Mouse (Mus musculus) layer of hippocampus, postnatal 25 days (tissue): Measurements from ENCODE around the gene Nvl. TPM values are rescaled to one million over a fixed set of nuclear protein-coding genes. Genes with fewer than 3 reads are reported as not detected.

Experiments
- DNase-seq, 2 experiments: peaks; one replicate each; pipeline ENCODE4 v3.0.0; 2022; ENCODE audit warnings: mixed read lengths in 2 of 2, low spot score in 1 of 2; ENCODE audit errors: extremely low spot score in 1 of 2
- total RNA-seq, 2 experiments: library from RNA; stranded (reverse); gene quantifications; 2 replicates each; pipeline ENCODE4 v1.2.3; 2021

Gene Nvl
- total RNA-seq = 10 to 100 TPM; 25.1 to 34.5 TPM

- peak; percentile 92 to 97 for DNase-seq
Measured at GRCm38 (mm10) chr1:181143950-181144836, at the start of gene Nvl, which contains the start of gene Cnih4. TSS of gene Nvl (minus strand) at chr1:181144204. TSS of gene Cnih4 (plus strand) at chr1:181144693.

- no peak for DNase-seq
Measured at GRCm38 (mm10) chr1:181188925-181189324, 44.9 kb upstream of the Nvl start.

- DNase-seq = no peak
Measured at GRCm38 (mm10) chr1:181170210-181170609, 26.2 kb upstream of the Nvl start.

GRCm38 (mm10) chr1:181168377-181168776, 24.4 kb upstream of the Nvl start:
- no peak for DNase-seq

- no peak for DNase-seq
Measured at GRCm38 (mm10) chr1:181167816-181168215, 23.8 kb upstream of the Nvl start.

GRCm38 (mm10) chr1:181151541-181151940, 7.5 kb upstream of the Nvl start:
- DNase-seq = no peak

GRCm38 (mm10) chr1:181150827-181151534, 7.0 kb upstream of the Nvl start:
- peak; percentile 84 to 96 for DNase-seq

GRCm38 (mm10) chr1:181150431-181150826, 6.4 kb upstream of the Nvl start:
- no peak for DNase-seq

- no peak for DNase-seq
Measured at GRCm38 (mm10) chr1:181149373-181150017, 5.5 kb upstream of the Nvl start.

GRCm38 (mm10) chr1:181148540-181148939, 4.5 kb upstream of the Nvl start:
- DNase-seq = no peak

- DNase-seq = no peak
Measured at GRCm38 (mm10) chr1:181146187-181146586, 2.2 kb upstream of the Nvl start.

GRCm38 (mm10) chr1:181144966-181145365, 962 bp upstream of the Nvl start:
- DNase-seq = no peak

- no peak for DNase-seq
Measured at GRCm38 (mm10) chr1:181143609-181143949, 425 bp downstream of the Nvl start.

GRCm38 (mm10) chr1:181138730-181139129, 5.3 kb downstream of the Nvl start:
- DNase-seq = no peak

GRCm38 (mm10) chr1:181131915-181132314, 12.1 kb downstream of the Nvl start:
- no peak for DNase-seq

- DNase-seq = no peak
Measured at GRCm38 (mm10) chr1:181126766-181127165, 17.2 kb downstream of the Nvl start.

GRCm38 (mm10) chr1:181125916-181126315, 18.1 kb downstream of the Nvl start:
- DNase-seq = no peak

- DNase-seq = no peak
Measured at GRCm38 (mm10) chr1:181124145-181124544, 19.9 kb downstream of the Nvl start.

- DNase-seq = no peak
Measured at GRCm38 (mm10) chr1:181117112-181117511, 26.9 kb downstream of the Nvl start.

- DNase-seq = no peak
Measured at GRCm38 (mm10) chr1:181090048-181090447, 54.0 kb downstream of the Nvl start.

- DNase-seq = no peak
Measured at GRCm38 (mm10) chr1:181084021-181084420, 60.0 kb downstream of the Nvl start.
